Mouse (Mus musculus): ENCODE measurements around the gene Scp2.
"Not testable (repeated sequence)": the region's sequence is repeated elsewhere in the genome, so short reads cannot be mapped to it uniquely, and the experiment has no call there.

The Scp2 gene

GRCm38 (mm10) chr4:108126260-108126659 is 18.5 kb downstream of the Scp2 start:
- Histone ChIP-seq H3K36me3 (ENCODE audit: control insufficient read depth, insufficient read depth, low read length, poor library complexity, severe bottlenecking) (no peaks in the 10 kb centered on the region), H3K27me3 (ENCODE audit: control insufficient read depth, insufficient read depth, low read length, poor library complexity, severe bottlenecking) (no peaks in the 10 kb centered on the region)
- DNase-seq (ENCODE audit: low read depth, low spot score), result no peak

DNA sequence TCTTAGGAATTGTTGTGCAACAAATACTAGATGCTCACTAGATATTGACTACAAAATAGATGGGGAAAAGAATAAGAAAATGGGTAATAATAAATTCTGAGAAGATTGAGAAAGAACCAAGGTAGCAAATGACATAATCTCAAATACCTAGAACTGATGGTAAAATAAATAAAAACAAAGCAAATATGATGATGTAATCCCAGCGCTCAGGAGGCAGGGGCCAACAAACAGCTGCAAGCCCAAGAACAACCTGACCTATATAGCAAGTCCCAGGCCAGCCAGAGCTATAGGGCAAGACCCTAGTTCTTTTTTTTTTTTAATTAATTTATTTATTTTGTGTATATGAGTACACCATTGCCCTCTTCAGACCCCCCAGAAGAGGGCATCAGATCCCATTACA is 20.7 kb downstream of the Scp2 start:
- no peak for DNase-seq (ENCODE audit: low read depth, low spot score)
- Histone ChIP-seq H3K27me3 (ENCODE audit: control insufficient read depth, insufficient read depth, low read length, poor library complexity, severe bottlenecking) (no peaks in the 10 kb centered on the region), H3K36me3 (ENCODE audit: control insufficient read depth, insufficient read depth, low read length, poor library complexity, severe bottlenecking) (no peaks in the 10 kb centered on the region)

DNA sequence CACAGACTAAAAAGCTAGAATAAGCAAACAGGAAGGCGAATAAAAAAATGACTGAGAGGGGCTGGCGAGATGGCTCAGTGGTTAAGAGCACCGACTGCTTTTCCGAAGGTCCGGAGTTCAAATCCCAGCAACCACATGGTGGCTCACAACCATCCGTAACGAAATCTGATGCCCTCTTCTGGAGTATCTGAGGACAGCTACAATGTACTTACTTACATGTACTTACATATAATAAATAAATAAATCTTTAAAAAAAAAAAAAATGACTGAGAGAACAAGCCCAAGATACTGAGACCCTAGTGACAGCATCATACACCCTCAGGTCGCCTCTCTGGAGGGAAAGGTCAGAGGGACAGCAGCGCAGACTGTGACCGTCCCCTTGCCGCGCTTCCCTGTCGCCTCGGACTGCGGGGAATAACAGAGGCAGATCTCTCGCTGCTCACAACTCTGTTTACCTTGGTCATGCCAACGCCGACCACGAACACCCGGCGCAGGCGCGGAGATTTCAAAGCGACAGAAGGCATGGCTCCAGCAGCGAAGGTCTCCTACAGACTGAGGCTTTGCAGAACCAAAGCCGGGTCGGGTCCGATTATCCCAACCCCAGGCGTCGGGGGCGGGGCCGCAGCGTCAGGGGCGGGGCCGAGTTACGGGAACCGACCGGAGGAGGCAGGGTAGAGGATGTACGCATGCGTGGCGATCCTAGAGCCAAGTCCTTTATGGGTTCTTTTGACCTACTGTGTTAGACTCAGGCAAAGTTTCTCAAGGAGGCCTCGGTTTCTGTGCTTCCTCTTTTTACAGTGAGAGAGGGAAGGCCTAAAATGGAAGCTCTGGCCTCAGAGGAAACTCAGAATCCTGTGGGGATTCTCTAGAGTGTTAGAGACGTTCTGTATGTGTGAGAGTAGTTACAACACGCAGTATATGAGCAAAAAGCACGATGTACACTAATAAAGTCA is 26.6 kb downstream of the Scp2 start:
- Histone ChIP-seq H3K36me3 (ENCODE audit: control insufficient read depth, insufficient read depth, low read length, poor library complexity, severe bottlenecking) (no peaks in the 10 kb centered on the region), H3K27me3 (ENCODE audit: control insufficient read depth, insufficient read depth, low read length, poor library complexity, severe bottlenecking) (no peaks in the 10 kb centered on the region)
- peak; percentile 92 for DNase-seq (ENCODE audit: low read depth, low spot score)

GRCm38 (mm10) chr4:108117488-108117887 is 27.3 kb downstream of the Scp2 start:
- Histone ChIP-seq H3K27me3 (ENCODE audit: control insufficient read depth, insufficient read depth, low read length, poor library complexity, severe bottlenecking) (no peaks in the 10 kb centered on the region), H3K36me3 (ENCODE audit: control insufficient read depth, insufficient read depth, low read length, poor library complexity, severe bottlenecking) (no peaks in the 10 kb centered on the region)
- peak; percentile 3 for DNase-seq (ENCODE audit: low read depth, low spot score)

DNA sequence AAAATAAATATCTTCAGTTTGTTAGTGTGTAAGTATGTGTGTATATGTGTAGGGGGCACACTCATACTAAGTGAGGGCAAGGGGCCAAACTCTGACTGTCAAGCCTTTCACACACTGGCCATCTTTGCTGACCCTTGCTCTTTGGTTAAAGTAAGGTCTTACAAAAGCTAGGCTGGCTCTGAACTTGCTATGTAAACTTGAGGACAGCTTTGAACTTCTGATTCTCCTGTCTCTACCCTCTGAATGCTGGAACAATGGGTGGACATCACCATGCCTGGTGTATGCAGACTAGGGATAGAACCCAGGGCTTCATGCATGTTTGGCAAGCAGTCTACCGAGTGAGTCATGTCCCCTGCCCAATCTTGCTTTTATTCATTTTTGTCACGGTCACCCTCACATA is 28.3 kb downstream of the Scp2 start:
- H3K36me3 ChIP-seq (ENCODE audit: control insufficient read depth, insufficient read depth, low read length, poor library complexity, severe bottlenecking), result no peaks in the 10 kb centered on the region
- no peak for DNase-seq (ENCODE audit: low read depth, low spot score)

DNA sequence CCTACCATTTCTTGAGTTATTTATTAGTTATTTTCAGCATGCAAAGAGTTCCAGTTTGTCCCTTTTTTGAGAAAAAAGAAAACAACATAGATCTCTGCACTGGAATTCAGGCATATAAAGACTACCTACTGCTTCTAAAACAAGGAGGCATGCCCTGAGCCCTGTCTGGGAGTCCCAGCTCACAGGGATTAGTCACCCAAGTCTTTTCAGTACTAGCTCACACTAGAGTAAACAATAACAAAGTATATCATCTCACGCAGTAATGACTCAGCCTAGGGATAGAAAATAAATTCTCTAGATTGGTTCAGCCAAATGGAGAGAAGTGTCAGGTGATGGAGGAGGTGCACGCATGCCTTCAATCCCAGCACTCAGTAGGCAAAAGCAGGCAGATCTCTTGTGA is 34.1 kb downstream of the Scp2 start:
- Histone ChIP-seq H3K36me3 (ENCODE audit: control insufficient read depth, insufficient read depth, low read length, poor library complexity, severe bottlenecking) (no peaks in the 10 kb centered on the region), H3K27me3 (ENCODE audit: control insufficient read depth, insufficient read depth, low read length, poor library complexity, severe bottlenecking) (no peaks in the 10 kb centered on the region)
- no peak for DNase-seq (ENCODE audit: low read depth, low spot score)

More for the DNA sequence above, 28.3 kb downstream of the Scp2 start:
- no peaks in the 10 kb centered on the region for H3K27me3 ChIP-seq (ENCODE audit: control insufficient read depth, insufficient read depth, low read length, poor library complexity, severe bottlenecking)

GRCm38 (mm10) chr4:108109728-108110127 is 35.1 kb downstream of the Scp2 start:
- Histone ChIP-seq H3K36me3 (ENCODE audit: control insufficient read depth, insufficient read depth, low read length, poor library complexity, severe bottlenecking) (no peaks in the 10 kb centered on the region), H3K27me3 (ENCODE audit: control insufficient read depth, insufficient read depth, low read length, poor library complexity, severe bottlenecking) (no peaks in the 10 kb centered on the region)
- DNase-seq (ENCODE audit: low read depth, low spot score), result no peak

- no peak for DNase-seq (ENCODE audit: low read depth, low spot score)
- H3K36me3 ChIP-seq (ENCODE audit: control insufficient read depth, insufficient read depth, low read length, poor library complexity, severe bottlenecking), result peaks cover 5% of the 10 kb centered on the region; the same call in 1 of the 2 replicates
- H3K27me3 ChIP-seq (ENCODE audit: control insufficient read depth, insufficient read depth, low read length, poor library complexity, severe bottlenecking), result no peaks in the 10 kb centered on the region
These were observed 48.5 kb downstream of the Scp2 start, which contains the start of gene Podn for GRCm38 (mm10) chr4:108096345-108096744. Gene Podn, minus strand, starts transcription at chr4:108096445.

DNA sequence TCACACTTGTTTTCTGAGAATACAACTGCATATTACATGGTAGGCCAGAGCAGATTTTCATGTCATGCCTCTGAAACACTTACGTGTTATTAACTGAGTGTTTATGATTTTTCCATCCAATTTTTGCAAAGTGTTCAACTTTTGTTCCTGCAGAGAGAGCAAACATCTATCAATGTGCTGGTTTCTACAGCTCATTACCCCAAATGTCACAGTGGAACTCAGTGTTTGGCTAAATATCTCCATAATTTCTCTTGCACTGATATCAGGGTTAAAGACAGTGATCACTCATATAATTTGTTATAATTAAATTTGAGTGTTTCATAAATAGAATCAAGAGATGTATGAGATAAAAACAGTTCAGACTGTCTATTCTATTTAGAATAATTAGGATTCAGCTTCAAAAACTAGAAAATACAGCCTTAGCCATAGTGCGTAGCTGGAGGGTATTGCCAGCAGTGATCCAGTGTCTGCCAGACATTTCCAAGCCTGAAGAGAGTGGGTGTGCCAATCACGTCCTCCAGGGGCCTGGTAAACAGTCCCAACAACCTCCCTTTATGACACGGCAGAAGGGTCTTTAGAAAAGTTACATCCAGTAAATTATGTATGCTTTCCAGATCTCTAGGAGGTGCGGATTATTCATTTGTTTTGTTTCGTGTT is 51.9 kb downstream of the Scp2 start:
- Histone ChIP-seq H3K36me3 (ENCODE audit: control insufficient read depth, insufficient read depth, low read length, poor library complexity, severe bottlenecking) (peaks cover 5% of the 10 kb centered on the region; the same call in 1 of the 2 replicates), H3K27me3 (ENCODE audit: control insufficient read depth, insufficient read depth, low read length, poor library complexity, severe bottlenecking) (no peaks in the 10 kb centered on the region)
- DNase-seq (ENCODE audit: low read depth, low spot score), result no peak

GRCm38 (mm10) chr4:108083993-108084392 is 60.8 kb downstream of the Scp2 start:
- Histone ChIP-seq H3K36me3 (ENCODE audit: control insufficient read depth, insufficient read depth, low read length, poor library complexity, severe bottlenecking) (no peaks in the 10 kb centered on the region), H3K27me3 (ENCODE audit: control insufficient read depth, insufficient read depth, low read length, poor library complexity, severe bottlenecking) (no peaks in the 10 kb centered on the region)
- DNase-seq (ENCODE audit: low read depth, low spot score), result no peak

DNA sequence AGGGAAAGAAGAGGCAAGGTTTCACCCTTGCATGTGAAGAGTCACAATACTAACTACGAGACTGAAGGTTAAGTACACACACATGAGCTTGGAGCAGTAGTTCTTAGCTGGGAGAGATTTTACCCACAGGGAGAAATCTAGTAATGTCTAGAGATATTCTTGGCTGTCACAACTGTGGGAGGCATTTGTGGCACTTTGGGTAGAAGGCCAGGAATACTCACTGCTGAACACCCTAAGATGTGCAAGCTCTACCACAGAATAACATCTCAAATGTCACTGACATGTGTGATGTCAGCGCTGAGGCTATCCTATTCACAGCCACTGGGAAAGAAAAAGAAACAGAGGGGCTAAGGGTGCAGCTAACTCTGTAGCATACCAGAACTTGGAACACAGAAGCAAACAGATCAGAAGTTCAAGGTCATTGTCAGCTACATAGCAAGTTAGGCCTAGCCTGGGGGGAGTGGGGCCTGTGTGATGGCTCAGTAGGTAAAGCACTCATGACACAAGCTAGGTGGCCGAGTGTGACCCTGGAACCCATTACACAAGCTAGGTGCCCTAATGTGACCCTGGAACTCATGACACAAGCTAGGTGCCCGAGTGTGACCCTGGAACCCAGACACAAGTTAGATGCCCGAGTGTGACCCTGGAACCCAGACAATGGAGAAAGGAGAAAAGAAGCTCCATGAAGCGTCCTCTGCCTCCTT is 61.6 kb downstream of the Scp2 start:
- H3K36me3 ChIP-seq (ENCODE audit: control insufficient read depth, insufficient read depth, low read length, poor library complexity, severe bottlenecking), result no peaks in the 10 kb centered on the region
- no peaks in the 10 kb centered on the region for H3K27me3 ChIP-seq (ENCODE audit: control insufficient read depth, insufficient read depth, low read length, poor library complexity, severe bottlenecking)
- no peak for DNase-seq (ENCODE audit: low read depth, low spot score)

GRCm38 (mm10) chr4:108082401-108082806 is 62.4 kb downstream of the Scp2 start:
- no peak for DNase-seq (ENCODE audit: low read depth, low spot score)
- Histone ChIP-seq H3K27me3 (ENCODE audit: control insufficient read depth, insufficient read depth, low read length, poor library complexity, severe bottlenecking) (no peaks in the 10 kb centered on the region), H3K36me3 (ENCODE audit: control insufficient read depth, insufficient read depth, low read length, poor library complexity, severe bottlenecking) (no peaks in the 10 kb centered on the region)

DNA sequence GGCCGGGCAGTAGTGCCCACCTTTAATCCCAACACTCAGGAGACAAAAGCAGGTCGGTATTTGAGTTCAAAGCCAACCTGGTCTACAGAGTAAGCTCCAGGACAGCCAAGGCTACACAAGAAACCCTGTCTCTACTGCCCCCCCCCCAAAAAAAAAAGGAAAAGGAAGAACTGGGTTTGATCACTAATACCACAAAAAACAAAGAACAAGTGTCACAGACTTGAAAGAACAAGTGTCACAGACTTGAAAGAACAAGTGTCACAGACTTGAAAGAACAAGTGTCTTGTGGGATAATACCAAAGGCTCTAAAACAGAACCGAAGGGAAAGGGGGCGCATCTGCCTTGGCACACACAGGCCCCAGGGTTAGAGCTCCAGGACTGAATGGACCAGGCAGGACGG is 63.9 kb downstream of the Scp2 start:
- Histone ChIP-seq H3K27me3 (ENCODE audit: control insufficient read depth, insufficient read depth, low read length, poor library complexity, severe bottlenecking) (no peaks in the 10 kb centered on the region), H3K36me3 (ENCODE audit: control insufficient read depth, insufficient read depth, low read length, poor library complexity, severe bottlenecking) (no peaks in the 10 kb centered on the region)
- no peak for DNase-seq (ENCODE audit: low read depth, low spot score)

- no peaks in the 10 kb centered on the region for H3K36me3 ChIP-seq (ENCODE audit: control insufficient read depth, insufficient read depth, low read length, poor library complexity, severe bottlenecking)
- no peaks in the 10 kb centered on the region for H3K27me3 ChIP-seq (ENCODE audit: control insufficient read depth, insufficient read depth, low read length, poor library complexity, severe bottlenecking)
- DNase-seq (ENCODE audit: low read depth, low spot score), result no peak
These were observed 65.0 kb downstream of the Scp2 start for GRCm38 (mm10) chr4:108079762-108080161.

DNA sequence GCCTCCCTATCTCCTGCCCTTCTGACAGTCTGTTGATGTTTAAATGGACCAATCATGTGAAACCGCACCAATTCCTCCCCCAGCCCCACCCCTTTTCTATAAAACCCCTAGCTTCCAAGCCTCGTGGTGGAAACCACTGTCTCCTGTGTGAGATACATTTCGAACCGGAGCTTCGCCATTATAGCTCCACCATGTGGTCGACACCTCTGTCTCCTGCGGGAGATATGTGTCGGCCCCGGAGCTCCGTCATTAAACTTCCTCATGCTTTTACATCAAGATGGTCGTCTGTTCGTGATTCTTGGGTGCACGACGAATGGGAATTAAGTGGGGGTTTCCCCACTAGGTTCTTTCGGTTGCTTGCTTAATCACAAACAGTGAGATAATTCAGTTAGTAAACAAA is 65.6 kb downstream of the Scp2 start:
- not testable (repeated sequence) for DNase-seq (ENCODE audit: low read depth, low spot score); H3K27me3 ChIP-seq (ENCODE audit: control insufficient read depth, insufficient read depth, low read length, poor library complexity, severe bottlenecking); H3K36me3 ChIP-seq (ENCODE audit: control insufficient read depth, insufficient read depth, low read length, poor library complexity, severe bottlenecking)
